Mouse (Mus musculus): Measurements from ENCODE around the gene Thap3.

- no peak for TF ChIP-seq CTCF (IDR thresholded peaks at IDR 0.05; ENCODE audit: low read depth)
- no peak for TF ChIP-seq EP300 (IDR thresholded peaks at IDR 0.05; ENCODE audit: low read depth)
Measured at GRCm38 (mm10) chr4:152002063-152002462, 13.3 kb upstream of the Thap3 start.

Measured in liver, postnatal 0 days (tissue).